Mouse (Mus musculus): Measurements from ENCODE around the gene Zdhhc21. TPM values are rescaled to one million over a fixed set of nuclear protein-coding genes. Genes with fewer than 3 reads are reported as not detected.

Gene Zdhhc21
- polyA plus RNA-seq (2015; fragmentation: Nextera tagmentation; extraction: Ambion mirVana), result 3.5 and 4.9 TPM in 2 replicates

DNA sequence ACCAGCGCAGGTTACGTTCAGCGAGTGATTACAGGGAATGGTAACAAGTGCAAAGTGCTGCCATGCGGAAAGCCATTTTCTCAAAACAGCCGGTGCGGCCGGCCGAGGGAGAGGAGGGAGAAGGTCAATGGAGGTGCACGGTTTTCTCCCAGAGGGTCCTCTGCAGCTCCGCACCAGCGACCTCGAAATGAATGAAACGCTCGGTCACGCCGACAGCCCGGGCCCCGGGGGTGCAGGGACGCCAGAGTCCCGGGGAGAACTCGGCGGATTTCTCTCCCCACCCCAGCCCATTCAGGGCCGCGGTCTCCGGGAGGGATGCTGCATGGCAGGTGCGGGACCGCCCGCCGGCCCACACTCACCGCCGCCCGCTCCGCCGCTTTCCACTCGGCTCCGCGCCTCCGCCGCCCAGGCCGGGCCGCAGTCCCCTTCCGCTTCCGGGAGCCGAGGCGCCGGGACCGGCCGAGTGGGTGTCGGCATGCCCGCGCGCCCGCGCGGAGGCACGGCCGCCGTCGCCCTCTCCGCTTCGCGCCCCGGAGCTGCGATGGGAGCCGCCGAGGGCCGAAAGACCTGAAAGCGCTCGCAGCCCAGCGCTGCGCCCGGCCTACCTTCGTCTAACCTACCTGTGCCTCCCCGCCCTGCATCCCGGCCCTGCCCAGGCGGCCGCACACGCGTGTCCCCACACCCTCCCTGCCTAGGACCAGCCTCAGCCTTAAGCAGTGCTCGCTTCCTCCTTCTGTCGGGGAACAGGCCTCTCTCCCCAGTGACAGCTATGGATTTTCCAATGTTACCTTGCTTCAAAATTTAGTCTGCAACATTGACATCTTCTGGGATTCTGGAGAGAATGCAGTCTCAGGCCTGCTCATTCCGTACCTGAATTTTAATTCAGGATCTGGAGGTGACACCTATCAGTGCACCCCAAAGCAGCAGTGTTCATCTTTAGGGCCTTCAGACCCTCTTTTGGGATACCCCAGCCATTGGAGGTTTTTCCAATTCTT is at the start of gene Zdhhc21:
Zdhhc21 (minus strand) TSS at position 828 of the 995 bp plus-strand sequence.

DNA sequence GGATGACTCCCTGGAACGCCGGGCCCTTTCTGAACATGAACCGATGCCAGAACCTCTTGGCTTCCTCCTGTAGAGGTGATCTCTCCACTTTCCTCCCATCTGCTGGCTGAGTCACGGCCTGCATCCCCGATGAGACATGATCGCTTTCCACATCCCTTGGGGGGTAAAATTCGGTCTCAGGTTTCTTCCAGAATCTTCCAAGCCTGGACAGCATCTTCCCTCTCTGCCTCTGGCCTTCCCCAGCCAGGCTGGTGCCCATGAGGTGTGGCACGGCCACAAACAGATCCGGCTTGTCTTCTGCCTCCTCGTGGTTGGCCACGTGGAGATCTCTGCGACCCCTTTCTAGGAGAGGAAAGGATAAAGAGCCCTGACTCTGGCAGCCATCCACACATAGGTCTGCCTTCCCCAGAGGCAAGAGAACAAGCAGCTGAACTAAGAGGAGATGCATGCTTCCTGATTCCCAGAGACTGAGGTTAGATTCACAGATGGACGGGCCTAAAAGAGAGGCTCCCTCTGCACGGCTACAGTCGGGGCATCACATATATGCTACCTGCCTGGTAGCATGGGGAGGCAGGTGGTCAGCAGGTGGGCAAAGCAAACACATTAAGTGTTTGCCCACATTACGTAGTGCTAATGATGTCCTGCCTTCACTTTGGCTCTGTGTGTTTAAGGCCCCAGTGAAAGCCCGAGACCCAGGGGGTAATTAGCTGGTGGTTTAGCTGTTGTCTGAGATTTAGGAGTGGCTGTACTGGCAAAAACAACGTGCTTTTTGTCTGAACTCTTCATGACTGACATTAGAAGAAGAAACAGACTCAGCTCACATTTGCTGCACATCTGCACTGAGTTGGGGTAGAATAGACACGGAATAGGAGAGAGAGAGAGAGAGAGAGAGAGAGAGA is 25.1 kb upstream of the Zdhhc21 start, which contains the start of gene Cer1:
Cer1 (minus strand) TSS at position 513 of the 899 bp plus-strand sequence.

Other genes starting within 250 kb of the Zdhhc21 start
- gene Nfib, start 154.2 kb downstream of the Zdhhc21 start, polyA plus RNA-seq (2015; fragmentation: Nextera tagmentation; extraction: Ambion mirVana), result 11.9 and 13.9 TPM in 2 replicates
- not detected in 2 replicates for gene Cer1, start 25.2 kb upstream of the Zdhhc21 start, polyA plus RNA-seq (2015; fragmentation: Nextera tagmentation; extraction: Ambion mirVana)
- 10.2 and 12.7 TPM in 2 replicates for gene Frem1, start 192.4 kb upstream of the Zdhhc21 start, polyA plus RNA-seq (2015; fragmentation: Nextera tagmentation; extraction: Ambion mirVana)

Data from spleen, postnatal 0 days (tissue).